Mouse (Mus musculus) E14TG2a.4 (cell line): Measurements from ENCODE around the gene Gm20605.

Experiments used
- CTCF ChIP-seq: conservative IDR thresholded peaks from 2 replicates; pipeline ENCODE4 v1.5.1; 2014; ENCODE audit warnings: low read length
- NANOG ChIP-seq: IDR thresholded peaks from 2 replicates; pipeline ENCODE4 v1.6.1; 2014; ENCODE audit warnings: borderline replicate concordance, low read length, mixed read lengths
- POU5F1 ChIP-seq: IDR thresholded peaks from 2 replicates; pipeline ENCODE4 v1.6.1; 2014; ENCODE audit warnings: low read length, borderline replicate concordance

DNA sequence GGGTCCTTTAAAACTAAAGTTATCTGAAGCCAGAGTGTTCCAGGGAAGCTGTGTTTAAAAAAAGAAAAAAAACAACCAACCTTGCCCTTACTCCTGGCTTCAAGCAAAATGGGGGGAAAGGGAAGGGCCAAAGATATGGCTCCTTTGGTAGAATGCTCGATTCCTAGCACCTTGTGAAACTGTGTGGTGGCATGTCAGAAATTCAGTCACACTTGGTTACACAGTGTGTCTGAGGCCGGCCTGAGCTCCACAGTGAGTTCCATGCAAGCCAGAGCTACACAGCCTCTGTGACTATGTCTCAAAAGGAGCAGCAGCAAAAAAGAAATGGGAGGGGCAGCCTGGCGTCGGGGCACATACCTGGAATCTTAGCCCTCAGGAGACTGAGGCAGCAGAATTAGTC is 20.3 kb downstream of the Gm20605 start:
- TF ChIP-seq CTCF (no peak), POU5F1 (no peak), NANOG (no peak)
